8 mouse cellular contexts compared by ENCODE assay signal in genomic region chr12:79898198-79898930, GRCm38 (mm10).
DNase-seq lines count a peak whose midpoint lies in the region; ATAC-seq and TF ChIP-seq lines count a peak whose summit lies in the region.
"Had no signal": no experiment of that assay in that cellular context is flagged by ENCODE, and none has a peak within 500 bp of the region (broad histone marks: within the 10 kb centered on the region; RNA-seq: fewer than 3 reads in every experiment).

No protein-coding gene starts in this region.

- no peaks in the 10 kb centered on the region for H3K9me3 ChIP-seq in heart, postnatal 0 days (replicated peaks; ENCODE audit: control insufficient read depth, low read length)

- H3K27me3 ChIP-seq in heart, postnatal 0 days (ENCODE audit: control insufficient read depth, insufficient read depth, low read length): no peaks in the 10 kb centered on the region

- no peak for ATAC-seq in heart, postnatal 0 days (ENCODE audit: insufficient read depth, low read depth)

- no peak for TF ChIP-seq CTCF in heart, postnatal 0 days (IDR thresholded peaks at IDR 0.05; ENCODE audit: low read depth)

- 37% methylated on average over 12 of the region's 12 CpGs for WGBS in heart, postnatal 0 days

- no peaks in the 10 kb centered on the region for H3K36me3 ChIP-seq in heart, postnatal 0 days (replicated peaks; ENCODE audit: control insufficient read depth, insufficient read depth, low read length)

- H3K27ac ChIP-seq in heart, postnatal 0 days (ENCODE audit: low read depth): 0 out of 2 replicates have a peak overlapping the region, but pooled peaks have one; percentile 0
- H3K27ac ChIP-seq: hindbrain, embryonic 14.5 days had no signal

- H3K9ac ChIP-seq in heart, postnatal 0 days (replicated peaks; ENCODE audit: low read depth, low read length): no peak overlapping the region
- H3K9ac ChIP-seq: hindbrain, embryonic 14.5 days had no signal

- TF ChIP-seq EP300 in heart, postnatal 0 days (IDR thresholded peaks at IDR 0.05; ENCODE audit: low read depth): no peak

- no peak overlapping the region for H3K4me3 ChIP-seq in heart, postnatal 0 days (ENCODE audit: low read depth, low read length)

- no peak overlapping the region for H3K4me2 ChIP-seq in heart, postnatal 0 days (ENCODE audit: low read depth, low read length)
- H3K4me2 ChIP-seq: hindbrain, embryonic 14.5 days had no signal

- DNase-seq in kidney, adult 9 months: peak; percentile 52
- no peak for DNase-seq in kidney, adult 18-20 months
- DNase-seq in embryo, embryonic 10 days (ENCODE audit: low spot score): peak; percentile 79
- DNase-seq in heart, postnatal 0 days (ENCODE audit: low spot score): no peak
- DNase-seq in mesoderm, embryonic 11.5 days (ENCODE audit: low read depth, low spot score): peak; percentile 78
- no peak for DNase-seq in right cerebral cortex, postnatal 25 days
- no peak for DNase-seq in layer of hippocampus, adult 8-10 months (ENCODE audit: low spot score in 2 of 2)

- H3K4me1 ChIP-seq in heart, postnatal 0 days (ENCODE audit: control insufficient read depth, insufficient read depth): peaks cover 31% of the 10 kb centered on the region

Comparison
In these comparisons a context has a peak if more than half of its experiments do, and no peak if none do; other contexts are left out.
1. DNase-seq: peak in kidney, adult 9 months (single experiment), embryo, embryonic 10 days (single experiment) and mesoderm, embryonic 11.5 days (single experiment); none in kidney, adult 18-20 months (single experiment), heart, postnatal 0 days (single experiment), right cerebral cortex, postnatal 25 days (single experiment) and layer of hippocampus, adult 8-10 months (0 of 2).